Mouse (Mus musculus) bone marrow, adult 2 months (tissue): ENCODE measurements around the gene Ttc13.

Experiments used
- CTCF ChIP-seq: fragments of 200-500 bp; IDR thresholded peaks from 2 replicates; pipeline ENCODE4 v1.5.1; 2011; ENCODE audit warnings: low read length, control low read depth; ENCODE audit not compliant: control insufficient read depth, insufficient read depth
- POLR2A ChIP-seq: fragments of 200-500 bp; IDR thresholded peaks from 2 replicates; pipeline ENCODE4 v1.6.1; 2011; ENCODE audit warnings: low read depth, mild to moderate bottlenecking, control low read depth, low read length, borderline replicate concordance; ENCODE audit not compliant: control insufficient read depth

DNA sequence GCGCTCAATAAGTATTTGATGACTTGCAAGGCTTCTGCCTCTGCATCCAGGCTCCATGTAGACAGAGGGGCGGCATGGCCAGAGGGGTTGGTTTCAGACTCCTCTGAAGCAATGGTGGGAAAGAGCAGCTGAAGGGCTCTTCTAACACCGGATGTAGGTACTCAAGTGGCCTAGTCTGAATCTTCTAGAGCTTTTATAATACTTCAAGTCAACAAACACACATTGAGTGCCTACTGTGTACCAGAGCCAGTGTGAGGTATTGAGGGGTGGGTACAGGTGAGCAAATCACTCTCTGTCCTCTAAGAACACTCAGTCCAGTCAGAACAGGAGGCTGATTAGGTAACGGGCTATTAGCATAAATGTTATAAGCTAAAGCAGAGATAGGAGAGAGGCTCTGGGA, 30.1 kb downstream of the Ttc13 start:
- TF ChIP-seq CTCF (no peak), POLR2A (no peak)
